Mouse (Mus musculus): ENCODE results near the gene Rnf43.

DNA sequence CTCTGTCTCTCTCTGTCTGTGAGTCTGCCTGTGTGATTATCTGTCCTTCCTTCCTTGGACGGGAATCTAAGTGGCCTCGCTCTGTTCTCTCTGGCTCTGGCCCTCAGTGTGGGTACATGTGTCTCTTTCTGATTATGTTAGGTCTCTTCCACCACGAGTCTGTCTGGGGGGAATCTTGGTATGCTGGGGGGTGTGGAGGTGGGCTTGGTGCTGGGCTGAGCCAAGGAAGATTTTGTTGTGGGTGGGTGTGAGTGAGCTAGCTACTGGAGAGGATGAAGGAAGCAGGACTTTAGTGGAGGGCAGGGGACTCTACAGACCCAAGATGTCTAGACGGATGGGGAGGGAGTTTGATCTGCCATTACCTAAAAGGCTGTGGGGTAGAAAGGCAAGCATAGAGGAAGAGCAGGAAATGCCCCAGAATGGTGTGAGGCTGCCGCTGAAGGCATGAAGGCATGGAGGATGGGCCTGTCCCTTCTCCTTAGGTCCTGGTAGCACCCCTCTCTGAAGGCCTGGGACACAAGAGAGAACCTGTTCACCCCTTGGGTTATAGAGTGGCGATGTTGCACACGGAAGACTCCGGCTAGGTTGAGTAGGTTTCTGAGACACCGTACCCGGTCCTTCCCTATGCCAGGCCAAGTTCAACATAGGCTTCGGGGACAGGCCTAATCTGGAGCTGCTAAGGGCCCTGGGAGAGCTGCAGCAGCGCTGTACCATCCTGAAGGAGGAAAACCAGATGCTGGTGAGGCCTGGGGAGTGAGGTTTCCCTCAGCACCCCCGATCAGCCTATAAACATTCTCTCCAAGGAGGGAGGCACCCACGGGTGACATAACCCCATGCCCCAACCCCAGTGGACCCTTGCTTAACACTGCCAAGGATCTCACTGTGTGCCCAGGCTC, 99.5 kb downstream of the Rnf43 start:
- TF ChIP-seq CTCF (IDR thresholded peaks at IDR 0.05; ENCODE audit: control insufficient read depth, insufficient read depth, insufficient read length) (no peak), CEBPB (IDR thresholded peaks at IDR 0.05; ENCODE audit: low read depth) (no peak), MAX (IDR thresholded peaks at IDR 0.05) (no peak), MYOD1 (IDR thresholded peaks at IDR 0.05; ENCODE audit: control insufficient read depth, insufficient read length, low read depth) (no peak), MYOG (IDR thresholded peaks at IDR 0.05; ENCODE audit: control insufficient read depth, extremely low read depth, insufficient read length) (no peak), USF1 (IDR thresholded peaks at IDR 0.05; ENCODE audit: low read depth) (no peak)

Data from C2C12 (cell line).